Mouse (Mus musculus): ENCODE measurements around the gene Elk4. TPM values are rescaled to one million over a fixed set of nuclear protein-coding genes. Genes with fewer than 3 reads are reported as not detected.
A peak's percentile ranks its signal among the peaks of the same experiment; 100 is the strongest.

Elk4 gene
- polyA plus RNA-seq, 2 experiments, result 9.1 to 12.0 TPM

- no peaks in the 10 kb centered on the region for H3K36me3 ChIP-seq (replicated peaks; ENCODE audit: control insufficient read depth, insufficient read depth, low read depth)
- TF ChIP-seq CTCF (IDR thresholded peaks at IDR 0.05; ENCODE audit: low read depth), result no peak
- TF ChIP-seq EP300 (IDR thresholded peaks at IDR 0.05; ENCODE audit: low read depth), result no peak
- peak overlapping the region; percentile 86 for H3K4me2 ChIP-seq (ENCODE audit: low read depth)
- H3K27ac ChIP-seq, result peak overlapping the region; percentile 83
- 36% methylated on average over 5 of the region's 5 CpGs for WGBS (ENCODE audit: insufficient replicate concordance)
- H3K27me3 ChIP-seq (ENCODE audit: control insufficient read depth, insufficient read depth, low read length), result no peaks in the 10 kb centered on the region
- H3K9ac ChIP-seq (replicated peaks), result peak overlapping the region; percentile 91
- H3K9me3 ChIP-seq (ENCODE audit: control insufficient read depth, low read length), result no peaks in the 10 kb centered on the region
- H3K4me3 ChIP-seq (ENCODE audit: insufficient read depth in 1 of 2, low read depth in 2 of 2, low read length in 2 of 2), result peak overlapping the region in 1 of 2 experiments; percentile 80; a peak in 3 of 4 replicates
- no peak for ATAC-seq (ENCODE audit: insufficient read depth)
- DNase-seq (ENCODE audit: low read depth in 3 of 3, low spot score in 3 of 3), result no peak
- peaks cover 10 to 17% of the 10 kb centered on the region in 2 experiments for H3K4me1 ChIP-seq (replicated peaks; ENCODE audit: control insufficient read depth in 2 of 2, insufficient read depth in 2 of 2, low read length in 1 of 2)
Measured at GRCm38 (mm10) chr1:132006721-132007120, 686 bp upstream of the Elk4 start.

DNA sequence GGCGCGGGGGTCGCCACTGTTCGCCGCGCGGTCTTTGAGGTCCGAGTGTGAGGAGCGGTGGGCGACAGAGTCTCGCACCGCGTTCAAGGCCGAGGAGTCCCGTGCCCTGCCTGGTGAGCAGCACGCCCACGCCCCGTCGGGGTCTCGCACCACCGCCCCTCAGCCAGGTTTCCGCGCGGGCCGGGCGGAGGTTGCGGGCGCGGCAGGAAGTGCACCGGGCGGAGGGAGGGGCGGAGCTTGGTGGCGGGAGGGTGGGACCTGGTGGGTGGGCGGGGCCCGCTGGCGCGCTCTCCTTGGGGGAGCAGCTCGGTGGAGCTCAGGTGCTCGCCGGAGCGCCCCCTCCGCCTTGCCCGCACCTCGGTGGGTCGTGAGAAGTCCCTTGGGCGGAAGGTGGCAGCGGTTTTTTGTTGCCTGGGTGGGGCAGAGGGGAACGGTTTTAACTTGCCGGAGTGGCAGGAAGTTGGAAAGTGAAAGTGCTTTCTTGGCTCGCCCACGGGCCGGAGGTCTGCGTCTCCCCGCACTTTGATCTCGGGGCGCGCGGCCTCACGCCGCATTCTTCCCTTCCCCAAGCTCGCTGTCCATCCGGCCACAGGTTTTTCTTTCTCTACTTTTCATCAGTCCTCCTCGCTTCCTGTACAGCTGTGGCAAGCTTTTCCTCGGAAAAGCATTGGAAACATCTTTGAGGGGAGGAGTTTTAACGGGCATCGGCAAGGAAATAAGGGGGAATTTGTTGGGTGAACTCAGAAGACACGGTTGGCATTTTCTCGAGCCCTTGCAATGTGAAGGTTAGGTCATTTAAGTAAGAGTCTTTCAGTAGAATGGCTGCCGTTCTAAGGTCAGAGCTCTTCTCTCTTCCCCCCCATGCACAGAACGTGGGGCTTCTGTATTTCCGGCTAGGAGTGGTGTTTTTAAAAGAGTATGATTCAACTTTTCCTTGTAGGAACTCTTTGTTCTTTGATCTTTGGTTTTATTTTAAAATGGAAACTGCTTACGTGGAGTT is 721 bp downstream of the Elk4 start:
- peaks cover 10 to 17% of the 10 kb centered on the region in 2 experiments for H3K4me1 ChIP-seq (replicated peaks; ENCODE audit: control insufficient read depth in 2 of 2, insufficient read depth in 2 of 2, low read length in 1 of 2)
- TF ChIP-seq CTCF (IDR thresholded peaks at IDR 0.05; ENCODE audit: low read depth), result peak; percentile 17; the same call in 1 of the 2 replicates
- TF ChIP-seq EP300 (IDR thresholded peaks at IDR 0.05; ENCODE audit: low read depth), result 0 out of 2 replicates have a peak, but pooled peaks have one; percentile 22
- under 1% methylated on average over 72 of the region's 72 CpGs for WGBS (ENCODE audit: insufficient replicate concordance)
- H3K27ac ChIP-seq, result peak overlapping the region; percentile 83
- peak overlapping the region; percentile 80 to 84 for H3K4me3 ChIP-seq (ENCODE audit: insufficient read depth in 1 of 2, low read depth in 2 of 2, low read length in 2 of 2)
- H3K27me3 ChIP-seq (ENCODE audit: control insufficient read depth, insufficient read depth, low read length), result no peaks in the 10 kb centered on the region
- ATAC-seq (ENCODE audit: insufficient read depth) (peak; percentile 92), DNase-seq (ENCODE audit: low read depth in 3 of 3, low spot score in 3 of 3) (peak; percentile 71 to 77 (median 72))
- peak overlapping the region; percentile 86 for H3K4me2 ChIP-seq (ENCODE audit: low read depth)
- H3K36me3 ChIP-seq (replicated peaks; ENCODE audit: control insufficient read depth, insufficient read depth, low read depth), result no peaks in the 10 kb centered on the region; the same call in 1 of the 2 replicates
- no peaks in the 10 kb centered on the region for H3K9me3 ChIP-seq (ENCODE audit: control insufficient read depth, low read length)
- peak overlapping the region; percentile 91 for H3K9ac ChIP-seq (replicated peaks)

- peak overlapping the region; percentile 86 for H3K4me2 ChIP-seq (ENCODE audit: low read depth)
- no peaks in the 10 kb centered on the region; the same call in 1 of the 2 replicates for H3K36me3 ChIP-seq (replicated peaks; ENCODE audit: control insufficient read depth, insufficient read depth, low read depth)
- no peaks in the 10 kb centered on the region for H3K9me3 ChIP-seq (ENCODE audit: control insufficient read depth, low read length)
- peaks cover 10 to 17% of the 10 kb centered on the region in 2 experiments for H3K4me1 ChIP-seq (replicated peaks; ENCODE audit: control insufficient read depth in 2 of 2, insufficient read depth in 2 of 2, low read length in 1 of 2)
- H3K27me3 ChIP-seq (ENCODE audit: control insufficient read depth, insufficient read depth, low read length), result no peaks in the 10 kb centered on the region
- peak overlapping the region; percentile 69 to 80 for H3K4me3 ChIP-seq (ENCODE audit: insufficient read depth in 1 of 2, low read depth in 2 of 2, low read length in 2 of 2)
- 15% methylated on average over 8 of the region's 8 CpGs for WGBS (ENCODE audit: insufficient replicate concordance)
- H3K27ac ChIP-seq, result peak overlapping the region; percentile 83
- DNase-seq (ENCODE audit: low read depth in 3 of 3, low spot score in 3 of 3), result no peak
- H3K9ac ChIP-seq (replicated peaks), result peak overlapping the region; percentile 91
- TF ChIP-seq CTCF (IDR thresholded peaks at IDR 0.05; ENCODE audit: low read depth) (no peak), EP300 (IDR thresholded peaks at IDR 0.05; ENCODE audit: low read depth) (no peak)
- no peak for ATAC-seq (ENCODE audit: insufficient read depth)
Measured at GRCm38 (mm10) chr1:132008881-132009644, 1.7 kb downstream of the Elk4 start.

- H3K9ac ChIP-seq (replicated peaks), result no peak overlapping the region
- H3K9me3 ChIP-seq (ENCODE audit: control insufficient read depth, low read length), result no peaks in the 10 kb centered on the region
- no peak overlapping the region for H3K27ac ChIP-seq
- 58% methylated on average over 17 of the region's 17 CpGs for WGBS (ENCODE audit: insufficient replicate concordance)
- no peaks in the 10 kb centered on the region for H3K27me3 ChIP-seq (ENCODE audit: control insufficient read depth, insufficient read depth, low read length)
- H3K4me1 ChIP-seq (replicated peaks; ENCODE audit: control insufficient read depth in 2 of 2, insufficient read depth in 2 of 2, low read length in 1 of 2), result peaks cover 10 to 17% of the 10 kb centered on the region in 2 experiments
- TF ChIP-seq EP300 (IDR thresholded peaks at IDR 0.05; ENCODE audit: low read depth), result no peak
- no peak for TF ChIP-seq CTCF (IDR thresholded peaks at IDR 0.05; ENCODE audit: low read depth)
- H3K36me3 ChIP-seq (replicated peaks; ENCODE audit: control insufficient read depth, insufficient read depth, low read depth), result peaks cover 12% of the 10 kb centered on the region; the same call in 1 of the 2 replicates
- DNase-seq (ENCODE audit: low read depth in 3 of 3, low spot score in 3 of 3), result no peak
- H3K4me3 ChIP-seq (ENCODE audit: insufficient read depth in 1 of 2, low read depth in 2 of 2, low read length in 2 of 2), result no peak overlapping the region
- peak overlapping the region; percentile 86 for H3K4me2 ChIP-seq (ENCODE audit: low read depth)
- no peak for ATAC-seq (ENCODE audit: insufficient read depth)
Measured at GRCm38 (mm10) chr1:132010632-132011501, 3.5 kb downstream of the Elk4 start.

All from liver, embryonic 14.5 days (tissue).